Mouse (Mus musculus) hindbrain, postnatal 0 days (tissue): ENCODE measurements around the gene Syn2. TPM values are rescaled to one million over a fixed set of nuclear protein-coding genes. Genes with fewer than 3 reads are reported as not detected.

Experiments used
- ATAC-seq: fragments of 200-750 bp; cut with Nextera tagmentation; 2 replicates; pipeline ENCODE4 v1.8.0; 2017; ENCODE audit warnings: mild to moderate bottlenecking, moderate TSS enrichment, moderate library complexity
- DNase-seq: peaks from one replicate; pipeline ENCODE4 v3.0.0-alpha.2; 2015; ENCODE audit warnings: low spot score
- H3K27ac ChIP-seq: fragments of 300-500 bp; sonication (generic); 2 replicates; pipeline ENCODE4 v1.5.1; 2014; ENCODE audit warnings: mild to moderate bottlenecking
- H3K27me3 ChIP-seq: fragments of 300-500 bp; sonication (generic); 2 replicates; pipeline ENCODE4 v1.6.1; 2014; ENCODE audit warnings: low read length, mixed read lengths; ENCODE audit not compliant: insufficient read depth
- H3K36me3 ChIP-seq: fragments of 300-500 bp; sonication (generic); 2 replicates; pipeline ENCODE4 v1.6.1; 2014; ENCODE audit warnings: low read length, mixed read lengths; ENCODE audit not compliant: insufficient read depth
- H3K4me1 ChIP-seq: fragments of 300-500 bp; sonication (generic); 2 replicates; pipeline ENCODE4 v1.6.1; 2014; ENCODE audit warnings: antibody characterized with exemption, low read length, mixed read lengths; ENCODE audit not compliant: insufficient read depth
- H3K4me2 ChIP-seq: fragments of 300-500 bp; sonication (generic); 2 replicates; pipeline ENCODE4 v1.6.1; 2014; ENCODE audit warnings: low read depth, mild to moderate bottlenecking, low read length, moderate library complexity, mixed read lengths
- H3K4me3 ChIP-seq: fragments of 300-500 bp; sonication (generic); 2 replicates; pipeline ENCODE4 v1.5.1; 2014; ENCODE audit warnings: low read length
- H3K9ac ChIP-seq: fragments of 300-500 bp; sonication (generic); replicated peaks from 2 replicates; pipeline ENCODE4 v1.6.1; 2014; ENCODE audit warnings: mild to moderate bottlenecking, low read length, moderate library complexity, mixed read lengths
- H3K9me3 ChIP-seq: fragments of 300-500 bp; sonication (generic); 2 replicates; pipeline ENCODE4 v1.6.1; 2016; ENCODE audit warnings: low read length, mixed read lengths
- CTCF ChIP-seq: IDR thresholded peaks from 2 replicates; pipeline ENCODE4 v1.5.1; 2016; ENCODE audit warnings: antibody characterized with exemption, control low read depth, low read depth
- WGBS: fragments of 180-500 bp; shearing (Covaris S2); extraction: QIAGEN DNeasy Blood & Tissue Kit; methylation state at CpG from one replicate; pipeline ENCODE4 v1.1.7; 2014; 5-methylcytosine and 5-hydroxymethylcytosine counted together
- polyA plus RNA-seq: library from polyadenylated mRNA; unstranded; fragments of >200 nt; fragmentation: Nextera tagmentation; extraction: Ambion mirVana; gene quantifications from 2 replicates; pipeline ENCODE4 v1.2.1, GENCODE M21; 2015
- total RNA-seq: library from RNA; depleted of rRNA; stranded (reverse); fragments of >200 nt; gene quantifications from 2 replicates; pipeline ENCODE4 v1.2.3, GENCODE M21; 2014

Gene Syn2
- total and polyA plus RNA-seq, 2 experiments from 2014 or later = 94.7 to 129 TPM

- Histone ChIP-seq H3K36me3 (no peaks in the 10 kb centered on the region), H3K9ac (no peak overlapping the region), H3K4me3 (no peak overlapping the region), H3K4me2 (no peak overlapping the region), H3K9me3 (no peaks in the 10 kb centered on the region), H3K27me3 (no peaks in the 10 kb centered on the region), H3K4me1 (no peaks in the 10 kb centered on the region), H3K27ac (no peak overlapping the region)
- TF ChIP-seq CTCF = no peak
- no peak for DNase-seq
- 71% methylated on average over 2 of the region's 2 CpGs for WGBS
- no peak for ATAC-seq
Measured at GRCm38 (mm10) chr6:115169518-115169917, 34.8 kb downstream of the Syn2 start.

GRCm38 (mm10) chr6:115174845-115175244 is 40.1 kb downstream of the Syn2 start:
- peak; percentile 77 for TF ChIP-seq CTCF
- Histone ChIP-seq H3K36me3 (no peaks in the 10 kb centered on the region), H3K4me1 (no peaks in the 10 kb centered on the region), H3K27me3 (no peaks in the 10 kb centered on the region), H3K4me3 (no peak overlapping the region), H3K9ac (no peak overlapping the region), H3K27ac (no peak overlapping the region), H3K9me3 (no peaks in the 10 kb centered on the region), H3K4me2 (no peak overlapping the region)
- ATAC-seq (no peak), DNase-seq (peak; percentile 54)
- 35% methylated on average over 3 of the region's 3 CpGs for WGBS

DNA sequence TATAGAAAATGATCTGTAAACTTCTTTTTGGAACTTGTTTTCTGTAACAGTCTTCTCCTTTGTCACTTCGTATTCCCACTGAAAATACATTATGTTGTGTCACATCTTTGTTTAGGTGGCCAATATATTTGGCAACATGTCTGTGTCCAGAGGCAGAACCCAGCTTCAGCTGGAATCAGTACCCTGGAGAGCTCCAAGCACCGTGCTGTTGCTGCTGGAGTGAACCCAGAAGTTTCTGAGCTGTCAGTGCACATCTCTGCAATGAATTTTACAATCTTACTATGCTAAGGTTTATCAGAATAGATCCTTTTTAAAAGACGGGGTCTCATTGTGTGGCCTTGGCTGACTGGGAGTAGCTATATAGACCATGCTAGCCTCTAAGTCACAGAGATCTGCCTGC is 44.1 kb downstream of the Syn2 start:
- ATAC-seq (no peak), DNase-seq (peak; percentile 17)
- H3K36me3 ChIP-seq = no peaks in the 10 kb centered on the region
- no peak overlapping the region for H3K27ac ChIP-seq
- H3K9me3 ChIP-seq = no peaks in the 10 kb centered on the region
- no peak overlapping the region for H3K4me2 ChIP-seq
- 0 out of 2 replicates have a peak, but pooled peaks cover 5% of the 10 kb centered on the region for H3K4me1 ChIP-seq
- WGBS = 45% methylated on average over 3 of the region's 3 CpGs
- TF ChIP-seq CTCF = no peak
- no peak overlapping the region for H3K4me3 ChIP-seq
- no peaks in the 10 kb centered on the region for H3K27me3 ChIP-seq
- no peak overlapping the region for H3K9ac ChIP-seq

DNA sequence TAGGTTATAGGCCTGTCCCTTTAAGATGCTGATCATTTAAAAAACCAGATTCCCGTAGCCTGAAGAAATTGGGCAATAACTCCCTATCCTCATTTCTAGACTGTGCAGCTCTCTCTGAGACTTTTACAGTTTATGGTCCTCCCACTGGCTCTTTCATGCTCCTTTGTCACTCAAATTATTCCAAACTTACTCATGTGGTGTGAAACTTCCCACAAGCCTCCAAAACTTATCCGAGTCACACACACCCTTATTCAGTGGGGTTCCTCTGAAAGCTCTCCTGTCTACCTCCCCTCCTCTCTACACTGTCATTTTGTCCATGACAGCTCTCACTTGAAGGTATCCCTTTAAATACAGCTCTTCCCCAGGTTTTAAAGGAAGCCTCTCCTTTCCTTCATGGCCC is 46.4 kb downstream of the Syn2 start:
- Histone ChIP-seq H3K27ac (no peak overlapping the region), H3K4me3 (no peak overlapping the region), H3K27me3 (no peaks in the 10 kb centered on the region), H3K4me1 (0 out of 2 replicates have a peak, but pooled peaks cover 5% of the 10 kb centered on the region), H3K9me3 (no peaks in the 10 kb centered on the region), H3K4me2 (no peak overlapping the region), H3K9ac (no peak overlapping the region), H3K36me3 (no peaks in the 10 kb centered on the region)
- TF ChIP-seq CTCF = no peak
- ATAC-seq = no peak
- WGBS = 73% methylated on average over 2 of the region's 2 CpGs
- no peak for DNase-seq

GRCm38 (mm10) chr6:115191111-115191510 is 56.4 kb downstream of the Syn2 start:
- Histone ChIP-seq H3K4me3 (no peak overlapping the region), H3K4me1 (no peaks in the 10 kb centered on the region), H3K27ac (no peak overlapping the region), H3K4me2 (no peak overlapping the region), H3K27me3 (no peaks in the 10 kb centered on the region), H3K36me3 (no peaks in the 10 kb centered on the region), H3K9me3 (no peaks in the 10 kb centered on the region), H3K9ac (no peak overlapping the region)
- DNase-seq = no peak
- no peak for TF ChIP-seq CTCF
- 84% methylated on average over 7 of the region's 7 CpGs for WGBS
- no peak for ATAC-seq

GRCm38 (mm10) chr6:115200753-115201152 is 66.1 kb downstream of the Syn2 start:
- WGBS = 90% methylated on average over 3 of the region's 3 CpGs
- no peaks in the 10 kb centered on the region for H3K27me3 ChIP-seq
- no peak overlapping the region for H3K9ac ChIP-seq
- H3K36me3 ChIP-seq = no peaks in the 10 kb centered on the region
- no peak overlapping the region for H3K4me2 ChIP-seq
- H3K4me3 ChIP-seq = no peak overlapping the region
- no peak for TF ChIP-seq CTCF
- DNase-seq (no peak), ATAC-seq (no peak)
- H3K4me1 ChIP-seq = no peaks in the 10 kb centered on the region
- H3K27ac ChIP-seq = no peak overlapping the region
- no peaks in the 10 kb centered on the region for H3K9me3 ChIP-seq

DNA sequence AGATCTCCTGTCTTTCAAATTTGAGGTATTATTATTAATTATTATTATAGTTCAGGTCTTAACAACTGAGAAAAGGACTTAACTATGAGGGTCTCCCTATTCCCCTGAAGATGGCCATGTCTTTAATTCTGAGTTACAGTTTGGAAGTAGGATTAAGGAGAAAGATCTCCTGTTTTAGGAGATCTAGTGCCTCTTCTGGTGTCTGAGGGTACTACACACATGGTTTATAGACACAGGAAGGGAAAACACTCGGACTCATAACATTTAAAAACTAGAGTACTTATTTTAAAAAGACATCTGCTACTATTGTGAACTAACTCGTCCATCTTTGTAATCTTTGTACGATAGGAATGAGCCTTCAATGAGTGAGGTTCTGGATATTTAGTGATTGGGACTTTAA is 68.3 kb downstream of the Syn2 start:
- Histone ChIP-seq H3K9ac (no peak overlapping the region), H3K27me3 (no peaks in the 10 kb centered on the region), H3K9me3 (no peaks in the 10 kb centered on the region), H3K4me2 (no peak overlapping the region), H3K4me3 (no peak overlapping the region), H3K4me1 (no peaks in the 10 kb centered on the region), H3K36me3 (no peaks in the 10 kb centered on the region), H3K27ac (no peak overlapping the region)
- WGBS = 75% methylated on average over 3 of the region's 3 CpGs
- peak; percentile 27 for DNase-seq
- no peak for ATAC-seq
- peak; percentile 33 for TF ChIP-seq CTCF
